Mouse (Mus musculus) right cerebral cortex, adult 2 months (tissue): ENCODE data around the gene Pccb.
A peak's percentile ranks its signal among the peaks of the same experiment; 100 is the strongest.

Experiments
- DNase-seq, 2 experiments: peaks; one replicate each; pipeline ENCODE4 v3.0.0; 2021 to 2022; ENCODE audit warnings: low spot score in 2 of 2

The Pccb gene

DNA sequence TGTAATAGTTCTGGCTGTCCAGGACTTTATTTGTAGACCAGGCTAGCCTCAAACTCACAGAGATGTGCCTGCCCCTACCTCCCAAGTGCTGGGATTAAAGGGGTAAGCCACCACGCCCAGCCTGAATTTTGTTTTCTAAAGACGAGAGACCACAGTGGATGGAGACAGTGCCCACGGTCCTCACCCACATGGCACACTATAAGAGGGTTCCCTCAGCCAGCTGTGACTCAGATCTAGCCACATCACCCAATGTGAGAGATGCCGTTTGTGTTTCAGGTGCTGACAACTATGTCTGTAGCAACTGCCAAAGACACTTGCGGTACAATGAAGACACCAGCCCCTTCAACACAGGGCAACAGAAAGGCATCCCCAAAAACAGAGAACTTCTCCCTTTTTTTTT is 47.7 kb downstream of the Pccb start:
- no peak for DNase-seq

DNA sequence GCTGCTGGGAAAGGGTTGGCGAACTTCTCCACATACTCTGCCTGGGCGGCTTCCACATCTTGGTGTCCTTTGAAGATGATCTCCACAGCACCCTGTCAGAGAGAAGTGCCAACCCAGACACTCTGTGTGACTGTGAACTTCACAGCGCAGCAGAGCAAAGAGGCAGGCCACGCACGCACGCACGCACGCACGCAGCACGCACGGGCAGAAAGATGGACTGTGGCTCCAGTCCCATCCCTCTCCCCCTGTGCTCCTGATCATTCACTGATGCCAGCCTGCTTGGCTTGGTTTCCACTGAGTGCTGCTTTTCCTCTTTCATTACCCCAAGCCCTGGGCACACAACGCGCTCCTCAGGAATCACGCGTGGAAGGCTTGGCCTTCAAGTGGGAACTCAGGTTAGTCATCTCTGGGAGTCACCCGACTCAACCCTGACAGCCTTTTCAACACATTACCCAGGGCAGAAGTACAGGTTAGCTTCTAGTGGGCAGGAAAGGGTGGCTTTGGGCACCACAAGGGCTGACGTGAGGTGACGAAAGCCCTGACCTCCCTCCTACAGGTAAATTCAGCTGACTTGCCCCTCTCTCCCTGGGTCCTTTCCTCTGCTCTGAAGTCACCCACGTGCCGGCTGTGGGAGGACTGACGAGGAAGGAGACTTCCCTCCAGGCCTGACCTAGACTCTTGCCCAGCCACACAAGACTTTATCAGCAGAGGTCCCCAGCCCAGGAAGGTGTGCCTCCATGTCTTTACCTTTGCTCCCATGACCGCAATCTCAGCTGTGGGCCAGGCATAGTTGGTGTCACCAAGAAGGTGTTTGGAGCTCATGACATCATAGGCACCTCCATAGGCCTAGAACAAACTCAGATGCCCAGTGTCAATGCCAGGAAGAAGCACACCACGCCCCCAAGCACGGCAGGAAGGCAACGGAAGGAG is 50.1 kb downstream of the Pccb start:
- no peak for DNase-seq

DNA sequence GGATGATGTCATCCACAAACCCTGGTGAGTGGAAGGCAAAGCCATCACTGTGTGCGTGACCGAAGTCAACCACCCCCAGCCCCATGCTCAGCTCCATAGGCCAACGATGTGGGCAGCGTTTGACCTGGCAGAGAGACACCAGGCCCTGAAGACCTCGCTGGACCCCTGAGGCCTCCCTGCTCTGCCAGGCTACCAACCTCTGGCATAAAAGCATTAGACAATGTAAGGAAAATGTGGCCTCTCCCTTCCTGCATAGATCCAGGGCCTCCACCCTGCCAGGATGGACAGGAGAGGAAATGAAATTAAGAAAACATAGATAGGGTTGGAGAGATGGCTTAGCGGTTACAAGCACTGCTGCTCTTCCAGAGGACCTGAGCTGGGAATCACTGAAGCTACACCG is 51.9 kb downstream of the Pccb start:
- DNase-seq: no peak

DNA sequence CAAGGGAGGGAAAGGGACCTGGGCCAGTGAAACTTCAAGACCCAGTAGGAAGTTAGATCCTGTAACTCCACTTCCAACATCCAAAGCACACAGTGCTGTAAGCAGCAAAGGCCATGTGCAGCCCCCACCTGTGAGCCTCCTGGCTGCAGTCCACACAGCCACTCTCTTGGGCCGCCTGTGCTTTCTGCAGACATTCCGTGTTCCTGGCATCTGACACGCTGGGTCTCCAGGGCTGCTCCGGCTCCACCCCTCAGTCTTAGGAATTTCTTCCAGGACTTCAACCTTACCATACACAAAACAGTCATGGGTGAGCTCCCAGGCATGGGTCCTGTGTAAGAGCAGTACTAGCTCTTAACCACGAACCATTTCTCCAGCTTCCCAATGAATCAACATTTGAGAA is 55.4 kb downstream of the Pccb start:
- DNase-seq: no peak

DNA sequence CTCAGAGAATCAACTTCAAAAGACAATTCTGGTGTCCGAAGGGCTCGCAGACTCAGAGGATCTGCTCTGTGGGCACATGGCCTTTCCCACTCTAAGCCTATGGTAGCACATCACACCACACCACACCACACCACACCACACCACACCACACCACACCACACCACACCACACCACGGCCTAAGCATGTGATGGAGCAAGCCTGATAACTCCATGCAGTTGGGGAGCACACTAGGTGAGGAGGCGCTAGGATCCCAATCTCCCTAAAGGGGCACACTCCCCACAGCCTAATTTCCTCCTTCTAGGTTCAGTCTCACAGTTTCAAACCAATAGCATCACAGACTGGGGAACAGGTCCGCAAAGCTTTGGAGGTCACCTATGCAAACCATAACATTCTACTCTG is 56.0 kb downstream of the Pccb start:
- no peak for DNase-seq

DNA sequence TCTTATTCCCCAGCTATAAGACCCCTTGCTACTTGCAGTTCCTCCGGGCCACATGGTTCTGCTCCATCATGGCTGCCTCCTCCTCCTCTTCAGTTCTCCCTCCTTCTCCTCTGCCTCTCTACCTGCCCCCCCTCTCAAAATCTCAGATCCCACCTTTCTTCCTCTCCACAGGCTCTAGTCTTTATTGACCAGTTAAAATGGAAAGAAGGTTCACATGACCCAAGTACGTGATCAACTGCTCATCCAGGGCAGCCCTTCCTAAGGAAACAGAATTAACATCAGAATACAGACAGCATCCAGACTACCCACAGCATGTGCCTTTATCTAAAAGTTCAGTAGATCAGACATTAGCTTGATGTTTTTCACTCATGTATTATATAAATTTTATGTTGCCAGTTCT is 65.2 kb downstream of the Pccb start:
- DNase-seq: no peak

DNA sequence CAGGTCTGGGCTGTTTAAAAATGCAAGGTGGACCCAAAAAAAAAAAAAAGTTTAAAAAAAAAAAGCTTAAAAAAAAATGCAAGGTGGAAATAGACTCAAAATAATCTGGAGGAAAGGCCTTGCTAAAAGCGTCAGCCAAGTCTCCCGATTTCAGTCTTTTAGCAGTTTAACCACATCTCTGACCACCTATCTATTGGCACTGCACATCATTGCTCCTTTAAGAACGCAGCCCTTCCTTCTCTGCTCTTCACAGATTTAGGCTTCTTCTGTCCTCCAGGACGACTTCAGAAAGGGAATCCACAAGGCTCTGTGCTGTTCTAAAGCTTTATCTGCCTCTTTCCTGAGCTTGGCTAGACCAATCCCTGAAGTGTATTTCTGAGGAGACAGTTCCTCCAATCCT is 70.6 kb downstream of the Pccb start:
- no peak for DNase-seq

DNA sequence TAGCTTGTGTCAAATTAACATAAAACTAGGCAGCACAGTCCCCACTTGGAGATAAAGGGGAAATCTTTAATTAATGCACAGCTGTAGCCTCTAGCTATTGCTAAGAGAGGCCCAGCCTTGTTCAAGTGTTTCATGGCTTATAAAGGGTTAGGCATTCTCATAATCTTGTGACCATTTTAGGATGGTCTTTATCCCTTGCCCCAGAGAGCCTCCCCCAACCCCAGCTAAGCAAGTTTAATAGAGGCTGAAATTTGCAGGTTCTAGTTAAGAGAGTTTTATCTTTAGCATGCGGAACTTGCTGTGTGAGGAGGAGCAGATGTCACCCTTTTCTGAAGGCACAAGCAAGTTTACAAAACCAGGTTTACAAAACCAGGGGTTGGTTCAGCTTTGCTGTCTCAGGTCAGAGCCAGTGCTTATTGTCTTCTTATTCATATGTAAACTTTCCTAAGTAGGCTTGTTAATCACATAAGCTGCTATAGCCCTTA is 71.2 kb downstream of the Pccb start:
- no peak for DNase-seq

DNA sequence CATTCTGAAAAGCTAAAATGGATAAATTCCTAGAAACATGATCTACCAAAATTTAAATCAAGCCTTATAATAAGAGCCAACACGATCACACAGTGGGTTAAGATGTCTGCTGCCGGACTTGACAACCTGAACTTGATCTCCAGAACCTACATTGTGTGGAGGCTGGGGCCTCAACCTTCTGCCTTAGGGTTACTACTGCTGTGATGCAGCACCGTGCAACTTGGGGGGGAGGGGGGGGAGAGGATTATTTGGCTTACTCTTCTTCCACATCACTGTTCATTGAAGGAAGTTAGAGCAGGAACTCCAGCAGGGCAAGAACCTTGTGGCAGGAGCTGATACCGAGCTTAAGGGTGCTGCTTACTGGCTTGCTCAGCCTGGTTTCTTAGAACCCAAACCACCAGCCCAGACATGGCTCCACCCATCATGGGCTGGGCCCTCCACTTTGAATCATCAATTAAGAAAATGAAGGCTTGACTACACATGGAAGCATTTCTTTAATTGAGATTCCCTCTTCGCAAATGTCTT is 71.7 kb downstream of the Pccb start:
- DNase-seq: no peak

DNA sequence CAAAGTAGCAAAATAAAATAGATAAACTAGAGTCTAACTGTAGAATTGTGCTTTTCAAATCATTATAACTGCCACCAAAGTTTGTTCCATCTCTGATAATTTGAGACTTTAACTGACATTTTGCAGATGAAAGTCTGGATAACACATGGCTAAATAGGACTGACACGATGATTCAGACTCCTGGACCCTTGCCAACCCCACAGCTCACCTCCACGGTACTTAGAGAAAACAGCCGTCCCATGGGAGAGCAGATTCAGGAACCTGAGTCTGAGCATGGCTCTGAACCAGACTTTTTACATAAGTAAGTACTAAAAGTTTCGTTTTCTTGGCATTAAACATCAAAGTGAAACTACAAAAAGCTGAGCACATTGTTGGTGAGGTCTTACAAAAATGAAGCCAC is 83.2 kb downstream of the Pccb start:
- peak in 1 of 2 experiments; percentile 15 for DNase-seq

DNA sequence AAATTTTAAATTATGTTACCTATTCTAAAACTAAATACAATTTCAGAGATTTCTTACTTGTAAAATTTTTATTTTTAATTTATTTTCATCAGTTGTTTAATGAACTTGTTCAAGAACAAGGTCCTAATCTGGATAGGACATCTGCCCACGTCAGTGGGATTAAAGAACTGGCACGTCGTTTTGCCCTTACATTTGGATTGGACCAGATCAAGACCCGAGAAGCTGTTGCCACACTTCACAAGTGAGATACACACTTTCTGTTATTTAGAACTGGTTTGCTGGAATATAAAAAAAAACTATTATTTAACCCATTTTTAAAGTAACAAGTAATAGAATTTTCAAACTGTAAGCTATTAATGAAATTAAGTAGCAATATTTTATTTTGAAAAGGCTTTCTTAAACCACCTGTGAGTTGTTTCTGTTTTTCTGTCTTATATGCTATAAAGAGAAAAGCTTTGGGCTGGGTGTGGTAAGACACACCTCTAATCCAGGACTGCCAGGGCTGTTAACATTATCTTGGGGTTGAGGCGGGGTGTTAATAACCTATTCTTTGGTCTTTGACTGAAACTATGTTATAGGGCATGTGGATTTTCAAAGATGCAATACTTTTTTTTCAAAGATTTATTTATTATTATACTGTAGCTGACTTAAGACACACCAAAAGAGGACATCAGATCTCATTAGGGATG is 89.9 kb downstream of the Pccb start:
- DNase-seq: no peak

DNA sequence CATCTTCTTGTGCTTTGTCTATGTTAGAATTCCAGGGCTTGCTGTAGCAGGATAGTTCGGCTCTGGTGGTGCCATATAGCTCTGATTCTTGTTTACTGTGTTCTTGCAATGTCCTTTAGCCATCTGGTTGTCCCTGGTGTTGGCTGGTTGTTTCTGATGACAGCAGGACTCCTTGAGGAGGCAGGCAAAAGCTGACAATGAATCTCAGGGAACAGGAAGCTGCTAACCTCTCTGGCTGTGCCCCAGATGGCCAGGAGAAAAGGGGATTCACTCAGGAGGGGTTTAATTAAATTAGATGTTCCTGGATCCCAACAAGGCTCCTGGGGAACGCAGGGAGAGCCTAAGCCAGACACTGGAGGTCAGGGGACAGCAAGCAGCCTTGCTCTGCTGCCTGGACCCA is 92.7 kb downstream of the Pccb start:
- DNase-seq: no peak
